Mouse (Mus musculus): ENCODE results near the gene Amn. TPM values are rescaled to one million over a fixed set of nuclear protein-coding genes. Genes with fewer than 3 reads are reported as not detected.

Gene Amn
- total and polyA plus RNA-seq, 3 experiments, result 0.12 to 0.14 TPM; not detected in 1

GRCm38 (mm10) chr12:111314273-111314672, 43.4 kb downstream of the Amn start:
- no peak overlapping the region for H3K4me3 ChIP-seq (ENCODE audit: control insufficient read depth in 1 of 2, insufficient read depth in 1 of 2, low read depth in 2 of 2, low read length in 2 of 2)
- DNase-seq (ENCODE audit: low read depth, low spot score), result no peak
- no peaks in the 10 kb centered on the region for H3K9me3 ChIP-seq (replicated peaks; ENCODE audit: insufficient read depth, low read length)
- TF ChIP-seq TBP (IDR thresholded peaks at IDR 0.05; ENCODE audit: low read depth, low read length) (no peak), MEF2A (IDR thresholded peaks at IDR 0.05; ENCODE audit: extremely low read depth, insufficient replicate concordance, low read depth, low read length, poor library complexity, severe bottlenecking) (no peak), USF1 (IDR thresholded peaks at IDR 0.05; ENCODE audit: low read depth, low read length) (no peak), POLR2A (IDR thresholded peaks at IDR 0.05; ENCODE audit: control insufficient read depth in 1 of 2, insufficient read depth in 1 of 2, low read depth in 1 of 2, low read length in 2 of 2, poor library complexity in 1 of 2) (no peak), NRF1 (IDR thresholded peaks at IDR 0.05; ENCODE audit: insufficient read depth, low read depth, low read length, poor library complexity, severe bottlenecking) (no peak), ZMIZ1 (IDR thresholded peaks at IDR 0.05; ENCODE audit: low read depth, low read length) (no peak), SIN3A (IDR thresholded peaks at IDR 0.05; ENCODE audit: low read length) (no peak), USF2 (IDR thresholded peaks at IDR 0.05; ENCODE audit: borderline replicate concordance in 1 of 2, insufficient read depth in 1 of 2, low read depth in 1 of 2, low read length in 2 of 2) (no peak), BHLHE40 (IDR thresholded peaks at IDR 0.05; ENCODE audit: borderline replicate concordance, low read depth, low read length) (no peak), RAD21 (IDR thresholded peaks at IDR 0.05; ENCODE audit: low read depth, low read length) (no peak), MAFK (IDR thresholded peaks at IDR 0.05; ENCODE audit: borderline replicate concordance, low read depth, low read length) (no peak)
- no peaks in the 10 kb centered on the region for H3K4me1 ChIP-seq (ENCODE audit: control insufficient read depth in 1 of 2, insufficient read depth in 2 of 2, low read length in 2 of 2)
- no peak overlapping the region for H3K27ac ChIP-seq (ENCODE audit: control insufficient read depth, low read depth, low read length)
- no peaks in the 10 kb centered on the region for H3K36me3 ChIP-seq (ENCODE audit: control insufficient read depth in 1 of 2, insufficient read depth in 2 of 2, low read length in 2 of 2)
- H3K9ac ChIP-seq (ENCODE audit: control insufficient read depth, low read depth, low read length, poor library complexity, severe bottlenecking), result no peak overlapping the region
- no peaks in the 10 kb centered on the region for H3K79me2 ChIP-seq (ENCODE audit: control insufficient read depth, insufficient read depth, low read length, poor library complexity)
- H3K27me3 ChIP-seq (ENCODE audit: control insufficient read depth in 1 of 2, insufficient read depth in 2 of 2, low read length in 2 of 2), result peaks cover 5 to 12% of the 10 kb centered on the region in 2 experiments; a peak in 3 of 4 replicates

DNA sequence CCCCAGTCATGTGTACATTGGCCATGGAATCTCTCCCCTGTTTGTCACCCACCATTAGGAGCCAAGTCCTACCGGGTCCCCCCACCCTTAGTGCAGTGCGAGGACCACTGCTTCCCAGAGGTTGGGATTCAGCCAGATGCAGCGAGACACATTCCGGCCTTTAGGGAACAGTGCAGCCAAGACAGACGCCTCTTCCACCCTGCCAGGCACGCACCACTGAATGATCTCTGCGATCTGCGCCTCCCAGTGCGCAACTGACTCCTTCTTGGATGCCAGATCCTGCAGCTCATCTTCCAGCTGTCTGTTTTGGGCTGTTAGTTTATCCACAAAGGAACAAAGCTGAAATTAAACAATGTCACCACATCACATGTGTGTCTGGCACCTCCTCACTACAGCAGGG, 46.8 kb downstream of the Amn start:
- DNase-seq (ENCODE audit: low read depth, low spot score), result no peak
- H3K79me2 ChIP-seq (ENCODE audit: control insufficient read depth, insufficient read depth, low read length, poor library complexity), result no peaks in the 10 kb centered on the region
- no peaks in the 10 kb centered on the region for H3K36me3 ChIP-seq (ENCODE audit: control insufficient read depth in 1 of 2, insufficient read depth in 2 of 2, low read length in 2 of 2)
- peaks cover 4 to 10% of the 10 kb centered on the region in 2 experiments; a peak in 2 of 4 replicates for H3K27me3 ChIP-seq (ENCODE audit: control insufficient read depth in 1 of 2, insufficient read depth in 2 of 2, low read length in 2 of 2)
- H3K27ac ChIP-seq (ENCODE audit: control insufficient read depth, low read depth, low read length), result no peak overlapping the region
- no peak overlapping the region for H3K4me3 ChIP-seq (ENCODE audit: control insufficient read depth in 1 of 2, insufficient read depth in 1 of 2, low read depth in 2 of 2, low read length in 2 of 2)
- H3K4me1 ChIP-seq (ENCODE audit: control insufficient read depth in 1 of 2, insufficient read depth in 2 of 2, low read length in 2 of 2), result no peaks in the 10 kb centered on the region
- no peak overlapping the region for H3K9ac ChIP-seq (ENCODE audit: control insufficient read depth, low read depth, low read length, poor library complexity, severe bottlenecking)
- TF ChIP-seq USF2 (IDR thresholded peaks at IDR 0.05; ENCODE audit: borderline replicate concordance in 1 of 2, insufficient read depth in 1 of 2, low read depth in 1 of 2, low read length in 2 of 2) (no peak), CHD1 (IDR thresholded peaks at IDR 0.05; ENCODE audit: low read depth, low read length) (no peak), POLR2A (IDR thresholded peaks at IDR 0.05; ENCODE audit: control insufficient read depth in 1 of 2, insufficient read depth in 1 of 2, low read depth in 1 of 2, low read length in 2 of 2, poor library complexity in 1 of 2) (no peak), GABPA (IDR thresholded peaks at IDR 0.05; ENCODE audit: low read depth, low read length) (no peak), NRF1 (IDR thresholded peaks at IDR 0.05; ENCODE audit: insufficient read depth, low read depth, low read length, poor library complexity, severe bottlenecking) (no peak), NELFE (IDR thresholded peaks at IDR 0.05; ENCODE audit: low read depth, low read length) (no peak), MEF2A (IDR thresholded peaks at IDR 0.05; ENCODE audit: extremely low read depth, insufficient replicate concordance, low read depth, low read length, poor library complexity, severe bottlenecking) (no peak), KAT2A (conservative IDR thresholded peaks at IDR 0.05; ENCODE audit: low read depth, low read length) (no peak), SIN3A (IDR thresholded peaks at IDR 0.05; ENCODE audit: low read length) (no peak), HCFC1 (IDR thresholded peaks at IDR 0.05; ENCODE audit: low read depth, low read length) (no peak), TCF12 (IDR thresholded peaks at IDR 0.05; ENCODE audit: low read depth, low read length) (no peak), E2F4 (IDR thresholded peaks at IDR 0.05; ENCODE audit: borderline replicate concordance, low read depth, low read length) (no peak), MXI1 (IDR thresholded peaks at IDR 0.05; ENCODE audit: low read depth, low read length) (no peak), POLR2AphosphoS2 (IDR thresholded peaks at IDR 0.05; ENCODE audit: low read length) (no peak), CTCF (IDR thresholded peaks at IDR 0.05 in 2 of 3, conservative IDR thresholded peaks at IDR 0.05 in 1 of 3; ENCODE audit: control insufficient read depth in 1 of 3, insufficient read depth in 1 of 3, low read depth in 2 of 3, low read length in 3 of 3, poor library complexity in 1 of 3, severe bottlenecking in 1 of 3) (no peak), BHLHE40 (IDR thresholded peaks at IDR 0.05; ENCODE audit: borderline replicate concordance, low read depth, low read length) (no peak), JUND (IDR thresholded peaks at IDR 0.05; ENCODE audit: low read depth, low read length) (no peak), RCOR1 (IDR thresholded peaks at IDR 0.05; ENCODE audit: low read depth, low read length) (no peak), ZKSCAN1 (IDR thresholded peaks at IDR 0.05; ENCODE audit: low read depth, low read length) (no peak), UBTF (IDR thresholded peaks at IDR 0.05; ENCODE audit: borderline replicate concordance, insufficient read depth, low read depth, low read length) (no peak)
- H3K9me3 ChIP-seq (replicated peaks; ENCODE audit: insufficient read depth, low read length), result no peaks in the 10 kb centered on the region

Measured in MEL (cell line).